Mouse (Mus musculus) cerebellum, postnatal 25 days (tissue): ENCODE measurements around the gene Mrps35.
A peak's percentile ranks its signal among the peaks of the same experiment; 100 is the strongest.

Experiments used
- DNase-seq, 2 experiments: peaks; one replicate each; pipeline ENCODE4 v3.0.0; 2021; ENCODE audit warnings: mixed read lengths in 2 of 2

Gene Mrps35

DNA sequence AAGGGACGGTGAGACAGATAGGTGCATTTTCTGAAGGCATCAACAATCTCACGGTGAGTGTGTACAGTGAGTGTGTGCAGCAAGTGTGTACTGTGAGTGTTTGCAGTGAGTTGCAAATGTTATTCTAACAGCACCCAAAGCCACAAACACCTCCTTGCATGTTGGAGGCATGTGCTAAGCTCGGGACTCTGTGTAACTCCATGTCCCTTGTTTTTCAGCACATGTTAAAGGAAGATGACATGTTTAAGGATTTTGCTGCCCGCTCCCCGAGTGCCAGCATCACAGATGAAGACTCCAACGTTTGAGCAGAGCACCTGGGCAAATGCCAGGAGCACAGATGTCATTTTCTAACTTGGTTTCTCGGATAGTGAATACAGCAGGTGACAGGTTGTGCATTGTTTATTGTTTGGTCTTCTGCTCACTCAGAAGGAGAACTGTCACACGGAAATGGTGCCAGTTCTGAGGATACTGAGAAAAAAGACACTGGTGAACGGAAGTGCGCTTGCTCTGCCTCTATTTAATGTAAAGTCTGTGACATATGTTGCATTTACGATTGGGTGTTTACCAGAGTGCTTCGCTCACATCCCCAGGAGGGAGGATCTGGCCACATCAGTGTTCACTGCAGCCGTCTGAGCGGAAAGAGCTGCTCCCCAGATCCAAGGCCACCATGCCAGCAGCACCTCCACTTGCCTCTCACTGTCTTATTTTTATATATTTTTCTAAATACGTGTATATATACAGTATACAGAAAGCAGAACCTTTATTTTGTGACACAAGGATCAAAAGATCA, 12.3 kb upstream of the Mrps35 start:
- DNase-seq, result peak; percentile 72 to 79

DNA sequence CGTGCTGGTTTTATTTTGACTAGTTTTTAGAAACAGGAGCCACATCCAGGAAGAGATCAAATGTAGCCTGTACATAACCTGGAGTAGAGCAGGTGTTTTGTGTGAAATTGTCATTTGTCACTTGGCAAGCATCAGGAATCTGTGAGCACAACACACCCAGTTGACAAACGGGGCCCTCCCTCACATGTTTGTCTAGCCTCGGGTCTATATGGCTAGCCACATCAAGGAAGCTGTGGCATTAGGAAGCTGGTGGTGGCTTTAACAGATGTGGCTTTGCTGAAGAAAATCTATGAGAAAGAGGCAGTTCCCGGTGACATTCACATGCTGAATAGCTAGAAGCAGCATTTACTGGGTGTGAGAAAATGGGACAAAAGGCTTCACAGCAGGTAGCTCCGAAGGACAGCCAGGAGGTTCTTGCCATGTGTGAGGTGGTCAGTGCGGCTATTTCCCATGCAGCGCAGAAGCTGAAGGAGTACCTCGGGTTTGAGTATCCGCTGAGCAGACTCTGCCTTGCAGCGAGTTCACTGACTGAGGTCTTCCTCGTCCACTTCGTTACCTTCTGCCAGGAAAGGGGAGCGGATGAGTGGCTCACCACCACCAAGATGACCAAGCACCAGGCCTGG, 10.2 kb upstream of the Mrps35 start, which contains the start of gene Rep15:
Gene Rep15, plus strand, starts transcription at position 282 of the 623 bp plus-strand sequence.
- peak; percentile 48 to 50 for DNase-seq

DNA sequence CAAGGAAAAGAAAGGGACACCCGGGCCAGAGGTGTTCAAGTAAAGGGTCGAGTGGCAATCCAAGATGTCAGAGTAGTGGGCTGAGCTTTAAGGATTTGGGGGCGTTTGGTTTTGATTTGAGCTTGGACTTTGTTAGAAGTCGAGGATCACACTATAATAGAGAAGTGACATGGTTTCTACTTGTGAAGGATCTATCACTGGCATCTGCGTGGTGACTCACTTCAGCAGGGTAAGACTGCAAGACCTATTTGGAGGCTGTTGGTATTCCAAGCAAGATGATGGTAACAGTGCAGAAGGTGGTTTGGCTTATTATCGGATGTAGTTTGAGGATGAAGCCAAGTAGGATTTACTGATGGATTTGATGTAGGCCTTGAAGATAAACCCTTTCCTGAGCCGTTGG, 1.1 kb downstream of the Mrps35 start:
- DNase-seq, result no peak

DNA sequence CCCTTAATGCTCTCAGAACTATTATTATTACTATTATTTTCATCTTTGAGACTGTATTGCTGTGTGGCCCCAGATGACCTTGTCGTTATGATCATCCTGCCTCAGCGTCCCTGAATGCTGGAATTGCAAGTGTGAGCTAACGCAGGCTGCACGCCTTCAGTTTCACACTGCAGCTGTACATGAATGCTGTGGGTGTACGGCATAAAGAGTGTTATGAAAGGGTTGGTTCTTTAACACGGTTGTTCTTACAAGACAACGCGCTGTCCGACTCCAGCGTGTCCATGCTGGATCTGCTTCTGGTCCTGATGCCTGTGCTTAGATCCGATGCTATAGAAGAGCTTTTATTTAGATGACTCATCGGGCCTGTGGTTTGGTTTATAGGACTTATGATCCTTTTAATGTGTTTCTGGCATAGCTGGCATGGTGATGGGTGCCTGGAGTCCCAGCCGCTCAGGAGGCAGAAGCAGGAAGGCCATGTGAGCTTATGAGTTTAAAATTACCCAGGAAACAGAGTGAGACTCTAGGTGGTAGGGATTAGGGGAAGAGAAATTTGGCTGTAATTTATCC, 6.8 kb downstream of the Mrps35 start:
- DNase-seq, result no peak

DNA sequence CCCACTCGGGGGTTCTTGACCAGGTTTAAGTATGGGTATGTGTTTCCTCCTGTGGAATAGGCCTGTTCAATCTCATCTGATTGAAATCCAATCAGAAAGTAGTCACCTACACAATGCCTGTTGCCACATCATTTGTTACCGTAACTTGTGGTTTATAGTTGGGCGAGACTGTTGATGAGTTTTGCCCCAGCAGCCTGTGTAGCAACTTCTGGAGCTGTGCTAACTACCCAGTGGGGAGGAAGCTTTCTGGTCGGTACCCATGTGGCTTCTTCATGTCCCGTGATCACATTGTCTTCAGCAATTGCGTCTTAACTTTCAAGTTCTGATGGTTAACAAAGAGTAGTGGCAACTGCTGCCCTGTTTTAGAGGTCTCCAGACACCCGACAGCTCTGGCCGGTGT, 9.1 kb downstream of the Mrps35 start:
- DNase-seq, result no peak

DNA sequence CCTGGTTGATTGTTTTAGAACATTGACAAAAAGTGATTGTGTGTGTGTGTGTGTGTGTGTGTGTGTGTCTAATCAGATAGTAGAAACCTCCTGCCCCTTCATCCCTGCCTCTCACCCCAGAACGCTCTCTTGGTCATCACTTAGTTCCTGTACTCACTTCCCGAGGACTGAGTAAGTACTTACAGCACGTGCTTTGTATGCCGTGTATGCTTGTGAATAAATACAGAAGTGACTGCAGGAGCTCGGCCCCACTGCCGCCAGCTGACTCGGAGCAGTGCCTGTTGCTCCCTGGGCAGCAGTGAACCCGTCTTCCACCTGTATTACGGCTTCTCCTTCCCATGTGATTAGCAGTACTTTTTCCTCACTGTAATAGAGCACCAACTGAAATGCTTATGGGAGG, 9.9 kb downstream of the Mrps35 start:
- DNase-seq, result no peak

DNA sequence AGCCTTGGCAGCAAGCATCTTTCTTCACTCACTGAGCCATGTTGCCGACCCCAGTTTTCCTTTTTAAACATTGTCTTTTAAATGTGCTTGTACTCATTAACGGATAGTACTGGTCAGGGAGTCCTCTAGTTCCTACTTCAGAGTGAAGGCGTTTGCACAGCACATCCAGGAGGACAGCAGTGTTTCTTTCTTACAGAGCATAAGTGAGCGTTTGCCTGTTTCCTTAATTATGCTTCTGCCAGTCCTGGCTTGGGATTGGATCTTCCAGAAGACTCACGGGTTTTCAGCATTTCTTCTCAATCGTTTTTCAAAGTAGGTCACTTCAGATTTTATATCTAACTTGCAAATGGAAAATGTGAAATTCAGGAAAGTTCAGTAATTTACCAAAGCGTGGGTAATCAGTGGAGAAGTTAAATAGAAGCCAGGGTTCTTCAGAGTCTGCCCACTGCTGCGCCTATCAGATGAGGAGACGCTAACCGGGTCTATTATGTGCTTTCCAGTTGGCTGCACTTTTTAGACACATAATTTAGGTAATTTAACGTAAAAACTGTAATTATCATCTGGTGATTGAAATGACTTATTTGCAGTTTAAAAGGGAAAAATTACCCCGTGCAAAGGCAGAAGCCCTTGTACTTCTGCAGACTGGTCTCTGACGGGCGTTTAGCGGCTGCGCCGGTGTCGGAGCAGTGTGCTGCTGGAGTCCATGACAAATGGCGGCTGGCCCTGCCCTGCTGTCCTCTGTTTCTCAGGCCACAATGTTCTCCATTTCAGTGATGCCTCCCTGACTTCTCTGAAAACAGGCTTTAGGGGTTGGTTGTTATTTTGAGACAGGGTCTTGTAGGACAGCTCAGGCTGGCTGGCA, 11.5 kb downstream of the Mrps35 start:
- DNase-seq, result no peak

DNA sequence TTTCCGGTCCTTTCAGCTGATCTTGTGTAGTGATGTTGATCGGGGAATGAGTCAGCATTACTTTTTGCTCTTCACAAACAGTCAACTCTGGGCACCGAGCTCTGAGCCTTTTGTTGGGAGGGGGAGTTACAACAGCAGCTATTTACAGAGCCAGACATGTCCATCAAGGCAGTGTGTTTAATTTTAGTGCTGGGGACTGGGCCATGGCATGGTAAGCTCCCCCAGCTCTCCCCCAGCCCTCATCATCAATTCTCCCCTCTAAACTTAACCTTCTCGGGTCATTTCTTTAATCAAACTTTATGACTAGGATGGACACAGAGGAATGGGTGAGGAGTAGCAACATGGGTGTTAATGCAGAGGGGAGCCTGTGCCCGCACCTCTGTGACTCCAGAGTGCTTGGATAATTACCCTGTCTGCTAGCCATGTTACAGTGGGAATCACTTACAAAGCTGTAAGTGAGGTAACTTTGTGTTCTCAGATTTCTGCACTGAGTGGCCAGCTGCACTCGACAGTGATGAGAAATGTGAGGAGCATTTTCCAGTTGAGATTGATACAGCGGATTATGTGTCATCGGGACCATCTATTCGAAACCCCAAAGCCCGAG, 12.9 kb downstream of the Mrps35 start:
- no peak for DNase-seq

DNA sequence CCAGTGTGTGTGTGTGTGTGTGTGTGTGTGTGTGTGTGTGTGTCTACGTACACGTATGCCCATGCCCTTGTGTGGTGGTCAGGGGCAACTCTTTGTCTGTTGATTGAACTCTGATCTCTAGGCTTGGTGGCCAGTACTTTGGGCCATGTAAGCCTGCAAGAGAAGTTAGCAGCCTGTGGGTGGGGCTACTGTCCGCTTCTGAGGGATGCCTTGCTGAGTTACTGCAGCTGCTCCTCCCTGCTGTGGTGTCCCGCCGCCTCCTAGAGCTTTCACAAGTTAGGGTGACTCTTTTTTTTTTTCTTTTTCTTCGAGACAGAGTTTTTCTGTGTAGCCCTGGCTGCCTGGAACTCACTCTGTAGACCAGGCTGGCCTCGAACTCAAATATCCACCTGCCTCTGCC, 16.8 kb downstream of the Mrps35 start:
- DNase-seq, result no peak

DNA sequence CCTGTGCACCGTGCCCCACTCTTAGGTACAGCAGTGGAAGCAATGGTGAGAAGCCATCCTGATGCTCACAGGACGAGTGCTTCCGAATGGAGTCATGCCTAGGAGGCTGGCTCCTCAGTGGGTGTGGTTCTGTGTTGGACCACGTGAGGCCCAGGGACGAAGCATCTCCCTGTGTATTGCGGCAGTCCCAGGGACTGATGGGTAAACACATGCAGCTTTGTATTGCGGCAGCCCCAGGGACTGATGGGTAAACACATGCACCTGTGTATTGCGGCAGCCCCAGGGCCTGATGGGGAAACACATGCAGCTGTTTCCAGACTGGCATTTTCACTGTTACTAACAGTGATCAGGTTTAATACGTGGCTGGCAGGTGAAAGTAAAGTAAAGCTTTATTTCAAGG, 19.1 kb downstream of the Mrps35 start:
- no peak for DNase-seq

DNA sequence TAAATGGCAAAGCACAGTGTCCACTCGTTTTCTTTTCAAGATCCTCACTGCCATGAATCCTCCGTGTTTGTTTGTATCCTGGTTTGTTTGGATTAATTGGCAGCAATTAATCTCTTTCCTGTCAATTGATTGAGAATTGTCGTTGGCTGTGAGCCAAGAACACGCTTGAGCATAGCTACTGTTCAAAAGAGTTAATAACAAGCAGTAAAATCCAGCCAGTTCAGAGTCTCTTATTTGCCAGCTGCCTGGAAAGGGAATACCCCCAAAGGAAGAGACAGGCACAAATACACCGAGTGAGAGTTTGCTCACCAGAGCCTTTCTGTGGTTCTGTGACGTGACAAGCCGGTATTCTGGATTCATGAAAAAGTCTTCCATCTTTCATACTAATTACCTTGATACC, 19.5 kb downstream of the Mrps35 start:
- DNase-seq, result no peak

DNA sequence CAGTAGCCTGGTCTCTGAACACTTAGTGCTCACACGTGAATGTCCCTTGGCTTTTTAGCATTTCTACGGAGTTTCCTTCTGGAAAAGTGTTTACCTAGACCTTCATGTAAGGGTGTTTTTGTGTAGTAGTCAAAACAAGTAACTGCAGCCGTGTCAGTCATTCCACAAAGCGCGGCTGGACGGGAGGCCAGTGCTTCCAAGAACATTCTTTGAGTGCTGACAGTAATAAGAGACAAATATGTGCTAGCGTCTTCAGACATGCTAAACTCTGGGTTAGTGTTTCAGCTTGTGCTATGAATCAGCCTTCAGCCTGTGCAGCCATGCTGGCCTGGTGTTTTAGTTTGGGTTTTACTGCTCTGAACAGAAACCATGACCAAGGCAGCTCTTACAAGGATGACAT, 20.1 kb downstream of the Mrps35 start:
- no peak for DNase-seq

DNA sequence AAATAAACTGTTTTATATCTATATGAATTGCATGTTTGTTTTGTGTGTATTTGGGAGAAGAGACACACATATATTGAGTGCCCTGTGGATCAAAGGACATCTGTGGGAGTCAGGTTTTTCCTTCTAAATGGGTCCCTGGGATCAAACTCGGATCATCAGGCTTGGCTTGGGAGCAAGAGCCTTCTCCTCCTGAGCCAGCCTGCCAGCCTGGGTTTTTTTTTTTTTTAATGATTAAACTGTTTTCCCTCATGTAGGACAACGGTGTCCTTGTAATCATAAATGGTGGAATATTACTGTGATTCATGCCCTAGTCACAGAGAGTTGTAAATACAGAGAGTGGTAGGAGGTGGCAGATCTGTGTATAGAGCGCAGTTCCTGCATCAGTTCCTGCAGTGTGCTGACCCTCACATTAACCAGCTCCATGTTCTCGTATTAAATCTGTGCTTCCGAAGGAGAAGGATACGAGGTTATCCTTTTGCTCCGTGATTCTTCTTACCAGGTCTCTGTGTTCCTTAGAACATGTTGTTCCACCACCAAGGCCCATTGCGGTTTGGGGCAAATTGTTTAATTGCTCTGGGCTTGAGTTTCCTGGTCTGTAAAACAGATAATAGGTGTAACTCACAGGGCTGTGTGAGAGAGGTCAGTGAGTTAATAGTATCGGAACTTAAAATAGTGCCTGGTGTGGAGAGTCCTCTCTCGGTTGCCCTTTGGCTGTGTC, 21.8 kb downstream of the Mrps35 start:
- DNase-seq, result no peak

DNA sequence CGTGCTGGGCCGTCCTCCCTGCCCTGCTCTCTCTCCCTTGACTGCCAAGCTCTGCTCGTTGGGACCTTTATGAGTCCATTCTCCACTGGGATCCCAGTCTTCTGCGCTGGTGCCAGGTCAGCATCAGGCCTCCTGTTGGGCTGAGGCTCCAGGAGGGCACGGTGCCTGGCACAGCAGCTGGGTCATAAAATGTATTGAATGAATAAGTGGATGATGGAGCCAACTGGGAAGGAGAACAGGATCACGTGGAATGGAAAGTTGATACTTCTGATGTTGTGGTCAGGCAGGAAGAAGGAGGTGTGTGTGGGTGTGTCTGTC, 22.3 kb downstream of the Mrps35 start:
- DNase-seq, result no peak

DNA sequence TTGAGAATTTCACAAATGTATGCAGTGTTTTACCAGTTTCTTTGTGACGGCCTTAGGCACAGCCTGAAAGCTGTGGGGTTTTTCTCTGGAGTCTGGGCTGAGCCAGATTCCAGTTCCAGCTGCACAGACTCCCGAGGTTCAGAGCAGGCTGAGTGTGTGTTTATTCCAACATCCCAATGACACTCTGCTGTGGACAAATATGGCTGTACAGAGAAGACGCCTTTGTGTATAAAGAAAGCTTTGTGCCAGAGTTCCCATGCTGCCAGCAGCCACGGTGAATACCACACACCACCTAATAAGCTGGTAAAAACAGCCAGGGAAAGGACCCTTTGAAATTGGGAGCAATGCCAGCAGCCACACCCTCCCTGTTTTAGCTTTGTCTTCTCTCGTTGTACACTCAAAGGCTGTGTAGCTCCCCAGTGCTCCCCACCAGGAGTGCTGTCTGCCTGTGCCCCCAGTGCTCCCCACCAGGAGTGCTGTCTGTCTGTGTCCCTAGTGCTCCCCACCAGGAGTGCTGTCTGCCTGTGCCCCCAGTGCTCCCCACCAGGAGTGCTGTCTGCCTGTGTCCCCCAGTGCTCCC, 33.3 kb downstream of the Mrps35 start:
- no peak for DNase-seq

DNA sequence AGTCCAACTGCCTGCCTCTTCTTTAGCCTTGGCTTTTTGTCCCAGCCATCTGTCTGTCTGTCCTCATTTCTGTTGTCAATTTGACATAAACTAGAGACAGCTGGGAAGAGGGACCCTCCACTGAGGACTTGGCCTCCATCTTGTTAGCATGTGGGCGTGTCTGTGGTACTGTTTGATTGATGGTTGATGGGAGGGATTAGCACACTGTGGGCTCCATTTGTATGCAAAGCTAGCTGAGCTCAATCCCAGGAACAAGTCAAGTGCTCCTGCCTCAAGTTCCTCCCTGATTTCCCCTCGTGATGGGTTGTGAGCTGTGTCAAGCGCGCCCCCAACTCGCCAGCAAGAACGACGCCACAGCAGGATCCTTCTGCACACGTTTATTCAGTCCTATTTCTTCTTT, 34.3 kb downstream of the Mrps35 start:
- DNase-seq, result no peak

DNA sequence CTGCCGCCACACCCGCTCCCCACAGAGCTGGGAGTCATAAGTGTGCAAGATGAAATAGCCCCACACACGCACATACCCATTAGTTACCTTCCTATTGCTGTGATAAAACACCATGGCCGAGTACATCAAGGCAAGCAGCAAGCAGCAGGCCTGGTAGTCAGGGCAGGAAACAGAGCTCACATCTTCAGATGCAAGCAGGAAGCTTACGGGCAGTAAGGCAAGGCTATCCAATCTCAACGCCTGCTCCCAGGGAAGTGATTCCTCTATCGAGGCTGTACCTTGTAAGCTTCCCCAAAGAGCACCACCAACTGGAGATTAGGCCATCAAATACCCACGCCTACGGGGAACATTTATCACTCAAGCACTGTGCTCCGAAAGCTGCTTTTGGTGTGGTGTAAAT, 37.4 kb downstream of the Mrps35 start:
- DNase-seq, result no peak

DNA sequence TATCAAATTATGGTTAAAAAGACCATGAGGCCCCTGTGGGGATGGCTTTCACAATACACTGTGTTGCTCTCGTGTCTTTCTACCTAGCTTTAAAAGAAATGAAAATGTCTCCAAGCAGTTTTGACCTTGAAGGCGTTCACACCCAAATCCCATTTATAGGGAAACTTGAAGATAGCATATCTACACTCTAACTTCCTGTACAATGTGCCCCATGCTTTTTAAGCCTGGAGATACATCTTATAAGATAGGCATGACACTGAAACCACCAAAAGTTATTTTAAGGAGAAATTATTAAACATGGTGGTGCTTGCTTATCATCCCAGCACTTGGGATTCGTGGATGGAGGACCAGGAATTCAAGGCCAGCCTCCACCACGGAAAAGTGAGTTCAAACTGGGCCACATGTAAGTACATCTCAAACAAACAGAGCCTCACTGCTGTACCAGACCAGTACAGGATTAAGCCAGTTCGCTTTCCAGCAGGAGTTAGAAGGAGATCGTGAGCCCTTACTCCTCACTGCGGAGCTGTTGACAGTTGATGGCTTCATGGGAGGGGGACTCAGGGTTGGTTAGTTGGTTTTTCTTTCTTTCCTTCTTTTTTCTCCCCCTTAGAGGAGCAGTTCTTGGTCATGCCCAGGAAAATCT, 43.0 kb downstream of the Mrps35 start:
- DNase-seq, result no peak

DNA sequence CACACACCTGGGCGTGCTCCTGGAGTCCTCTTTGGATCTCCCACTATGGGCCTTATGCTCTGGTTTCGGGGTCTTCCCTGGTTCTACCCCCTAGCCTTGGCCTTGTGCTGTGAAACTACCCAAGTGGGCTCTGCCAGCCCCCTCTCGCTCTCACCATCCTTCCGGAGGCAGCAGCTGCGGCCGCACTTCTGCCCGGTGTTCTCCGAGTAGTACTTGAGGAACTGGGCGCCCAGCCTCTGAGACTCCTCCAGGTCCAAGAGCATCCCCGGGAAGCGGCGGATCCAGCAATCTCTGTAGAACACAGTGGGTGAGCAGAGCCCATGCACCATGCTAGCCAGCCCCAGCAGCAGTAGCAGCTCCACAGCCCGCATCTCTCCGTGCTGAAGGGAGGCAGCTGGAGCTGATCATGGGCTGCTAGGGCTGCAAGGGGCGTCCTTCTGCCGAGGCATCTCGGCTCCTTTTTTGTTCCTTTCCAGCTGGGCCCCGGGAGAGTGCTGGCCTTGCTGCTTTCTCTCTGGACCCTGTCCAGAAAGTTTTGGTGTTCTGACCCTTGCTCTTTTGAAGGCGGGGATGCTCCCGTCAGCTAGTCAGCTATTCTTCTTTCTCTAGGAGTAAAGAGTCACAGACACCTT, 44.1 kb downstream of the Mrps35 start, which contains the start of gene Mansc4:
Gene Mansc4, minus strand, starts transcription at position 439 of the 632 bp plus-strand sequence.
- no peak for DNase-seq

DNA sequence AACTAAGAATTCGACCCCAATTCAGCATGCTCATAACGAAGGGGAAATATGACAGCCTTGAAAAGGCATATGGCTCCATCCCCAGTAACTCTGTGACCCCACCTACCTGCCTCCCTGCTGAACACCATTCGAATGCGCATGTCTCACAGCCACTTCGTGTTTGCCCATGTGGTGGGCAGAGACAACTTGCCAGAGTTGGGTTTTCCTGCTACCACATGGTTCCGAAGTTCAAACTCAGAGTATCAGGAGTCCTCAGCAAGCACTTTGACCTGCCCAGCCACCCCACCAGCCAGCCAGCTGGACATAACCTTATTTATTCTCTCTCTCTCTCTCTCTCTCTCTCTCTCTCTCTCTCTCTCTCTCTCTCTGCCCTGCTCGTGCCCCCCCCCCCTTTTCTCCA, 45.2 kb downstream of the Mrps35 start:
- DNase-seq, result no peak

DNA sequence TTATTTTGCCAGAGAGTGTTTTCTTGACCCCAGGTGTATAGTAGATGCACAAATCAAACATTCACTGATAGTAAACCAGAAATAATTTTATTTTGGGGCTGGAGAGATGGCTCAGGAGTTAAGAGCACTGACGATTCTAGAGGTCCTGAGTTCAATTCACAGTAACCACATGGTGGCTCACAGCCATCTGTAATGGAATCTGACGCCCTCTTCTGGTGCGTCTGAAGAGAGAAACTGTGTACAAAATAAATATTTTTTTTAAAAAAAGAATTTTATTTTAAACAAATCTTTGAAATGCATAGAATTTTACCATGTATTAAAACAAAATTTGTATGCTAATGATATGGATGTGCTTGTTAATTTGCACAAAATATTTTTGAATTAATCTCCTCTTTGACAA, 46.0 kb downstream of the Mrps35 start:
- DNase-seq, result no peak
